Mouse (Mus musculus): ENCODE measurements around the gene Hist1h3b. TPM values are rescaled to one million over a fixed set of nuclear protein-coding genes. Genes with fewer than 3 reads are reported as not detected.

Hist1h3b gene
- polyA plus RNA-seq, 2 experiments = 6.5 to 52.4 TPM

GRCm38 (mm10) chr13:23739069-23739921 is 12.8 kb upstream of the Hist1h3b start:
- peak; percentile 90 for ATAC-seq (ENCODE audit: low FRiP score, low read depth)
- Histone ChIP-seq H3K4me2 (replicated peaks; ENCODE audit: low read depth, low read length, severe bottlenecking) (peak overlapping the region; percentile 73), H3K4me1 (ENCODE audit: control insufficient read depth, insufficient read depth, low read length) (peaks cover 9% of the 10 kb centered on the region), H3K27ac (replicated peaks; ENCODE audit: low read depth, low read length) (peak overlapping the region; percentile 92), H3K9ac (ENCODE audit: low read depth, low read length, severe bottlenecking) (peak overlapping the region; percentile 81), H3K9me3 (ENCODE audit: control insufficient read depth, low read length) (no peaks in the 10 kb centered on the region), H3K36me3 (ENCODE audit: control insufficient read depth, insufficient read depth, low read length) (no peaks in the 10 kb centered on the region), H3K27me3 (ENCODE audit: control insufficient read depth, insufficient read depth, low read length) (no peaks in the 10 kb centered on the region), H3K4me3 (replicated peaks; ENCODE audit: low read length) (peak overlapping the region; percentile 44)
- peak; percentile 71; the same call in 1 of the 2 replicates for TF ChIP-seq POLR2A (IDR thresholded peaks at IDR 0.05; ENCODE audit: borderline replicate concordance, extremely low read depth, insufficient read depth, insufficient read length)
- DNase-seq (ENCODE audit: low spot score) = peak; percentile 97
- under 1% methylated on average over 39 of the region's 39 CpGs for WGBS

- peak overlapping the region; percentile 73 for H3K4me2 ChIP-seq (replicated peaks; ENCODE audit: low read depth, low read length, severe bottlenecking)
- ATAC-seq (ENCODE audit: low FRiP score, low read depth) (peak; percentile 24), DNase-seq (ENCODE audit: low spot score) (no peak)
- H3K9ac ChIP-seq (ENCODE audit: low read depth, low read length, severe bottlenecking) = peak overlapping the region; percentile 81
- no peak for TF ChIP-seq POLR2A (IDR thresholded peaks at IDR 0.05; ENCODE audit: borderline replicate concordance, extremely low read depth, insufficient read depth, insufficient read length)
- peak overlapping the region; percentile 44 for H3K4me3 ChIP-seq (replicated peaks; ENCODE audit: low read length)
- under 1% methylated on average over 14 of the region's 14 CpGs for WGBS
- no peaks in the 10 kb centered on the region for H3K9me3 ChIP-seq (ENCODE audit: control insufficient read depth, low read length)
- peaks cover 11% of the 10 kb centered on the region for H3K4me1 ChIP-seq (ENCODE audit: control insufficient read depth, insufficient read depth, low read length)
- H3K27ac ChIP-seq (replicated peaks; ENCODE audit: low read depth, low read length) = peak overlapping the region; percentile 92
- no peaks in the 10 kb centered on the region for H3K36me3 ChIP-seq (ENCODE audit: control insufficient read depth, insufficient read depth, low read length)
- no peaks in the 10 kb centered on the region for H3K27me3 ChIP-seq (ENCODE audit: control insufficient read depth, insufficient read depth, low read length)
These were observed 12.2 kb upstream of the Hist1h3b start for GRCm38 (mm10) chr13:23739922-23740252.

GRCm38 (mm10) chr13:23740256-23740840 is 11.7 kb upstream of the Hist1h3b start:
- TF ChIP-seq POLR2A (IDR thresholded peaks at IDR 0.05; ENCODE audit: borderline replicate concordance, extremely low read depth, insufficient read depth, insufficient read length) = no peak
- peak overlapping the region; percentile 73 for H3K4me2 ChIP-seq (replicated peaks; ENCODE audit: low read depth, low read length, severe bottlenecking)
- H3K9ac ChIP-seq (ENCODE audit: low read depth, low read length, severe bottlenecking) = peak overlapping the region; percentile 81
- H3K36me3 ChIP-seq (ENCODE audit: control insufficient read depth, insufficient read depth, low read length) = no peaks in the 10 kb centered on the region
- H3K9me3 ChIP-seq (ENCODE audit: control insufficient read depth, low read length) = no peaks in the 10 kb centered on the region
- H3K4me1 ChIP-seq (ENCODE audit: control insufficient read depth, insufficient read depth, low read length) = peaks cover 11% of the 10 kb centered on the region
- ATAC-seq (ENCODE audit: low FRiP score, low read depth) = no peak
- peak overlapping the region; percentile 92 for H3K27ac ChIP-seq (replicated peaks; ENCODE audit: low read depth, low read length)
- peak overlapping the region; percentile 44 for H3K4me3 ChIP-seq (replicated peaks; ENCODE audit: low read length)
- 27% methylated on average over 13 of the region's 13 CpGs for WGBS
- DNase-seq (ENCODE audit: low spot score) = peak; percentile 29
- no peaks in the 10 kb centered on the region for H3K27me3 ChIP-seq (ENCODE audit: control insufficient read depth, insufficient read depth, low read length)

- ATAC-seq (ENCODE audit: low FRiP score, low read depth) (no peak), DNase-seq (ENCODE audit: low spot score) (no peak)
- no peaks in the 10 kb centered on the region for H3K27me3 ChIP-seq (ENCODE audit: control insufficient read depth, insufficient read depth, low read length)
- peak overlapping the region; percentile 44 for H3K4me3 ChIP-seq (replicated peaks; ENCODE audit: low read length)
- H3K4me2 ChIP-seq (replicated peaks; ENCODE audit: low read depth, low read length, severe bottlenecking) = peak overlapping the region; percentile 73
- TF ChIP-seq POLR2A (IDR thresholded peaks at IDR 0.05; ENCODE audit: borderline replicate concordance, extremely low read depth, insufficient read depth, insufficient read length) = no peak
- no peaks in the 10 kb centered on the region for H3K9me3 ChIP-seq (ENCODE audit: control insufficient read depth, low read length)
- 50% methylated on average over 5 of the region's 5 CpGs for WGBS
- 0 out of 2 replicates have a peak overlapping the region, but pooled peaks have one; percentile 92 for H3K27ac ChIP-seq (replicated peaks; ENCODE audit: low read depth, low read length)
- H3K9ac ChIP-seq (ENCODE audit: low read depth, low read length, severe bottlenecking) = peak overlapping the region; percentile 81; the same call in 1 of the 2 replicates
- no peaks in the 10 kb centered on the region for H3K36me3 ChIP-seq (ENCODE audit: control insufficient read depth, insufficient read depth, low read length)
- H3K4me1 ChIP-seq (ENCODE audit: control insufficient read depth, insufficient read depth, low read length) = peaks cover 11% of the 10 kb centered on the region
These were observed 11.2 kb upstream of the Hist1h3b start for GRCm38 (mm10) chr13:23740910-23741309.

GRCm38 (mm10) chr13:23742007-23742406 is 10.1 kb upstream of the Hist1h3b start:
- H3K27ac ChIP-seq (replicated peaks; ENCODE audit: low read depth, low read length) = no peak overlapping the region
- peaks cover 12% of the 10 kb centered on the region for H3K4me1 ChIP-seq (ENCODE audit: control insufficient read depth, insufficient read depth, low read length)
- H3K4me3 ChIP-seq (replicated peaks; ENCODE audit: low read length) = no peak overlapping the region
- TF ChIP-seq POLR2A (IDR thresholded peaks at IDR 0.05; ENCODE audit: borderline replicate concordance, extremely low read depth, insufficient read depth, insufficient read length) = no peak
- H3K36me3 ChIP-seq (ENCODE audit: control insufficient read depth, insufficient read depth, low read length) = no peaks in the 10 kb centered on the region
- no peak overlapping the region for H3K4me2 ChIP-seq (replicated peaks; ENCODE audit: low read depth, low read length, severe bottlenecking)
- no peaks in the 10 kb centered on the region for H3K9me3 ChIP-seq (ENCODE audit: control insufficient read depth, low read length)
- ATAC-seq (ENCODE audit: low FRiP score, low read depth) (no peak), DNase-seq (ENCODE audit: low spot score) (no peak)
- no peaks in the 10 kb centered on the region for H3K27me3 ChIP-seq (ENCODE audit: control insufficient read depth, insufficient read depth, low read length)
- no peak overlapping the region for H3K9ac ChIP-seq (ENCODE audit: low read depth, low read length, severe bottlenecking)

All from limb, embryonic 14.5 days (tissue).